Mouse (Mus musculus) thymus, postnatal 4 days (tissue): Measurements from ENCODE around the gene Akt1s1.
"Not testable (repeated sequence)": the region's sequence is repeated elsewhere in the genome, so short reads cannot be mapped to it uniquely, and the experiment has no call there.

Experiments
- DNase-seq: peaks from one replicate; pipeline ENCODE4 v3.0.0; 2021

The Akt1s1 gene

GRCm38 (mm10) chr7:44871181-44871580, 22.4 kb downstream of the Akt1s1 start:
- no peak for DNase-seq

GRCm38 (mm10) chr7:44871774-44872173, 23.0 kb downstream of the Akt1s1 start:
- DNase-seq, result not testable (repeated sequence)

GRCm38 (mm10) chr7:44877833-44878232, 29.0 kb downstream of the Akt1s1 start:
- DNase-seq, result no peak

GRCm38 (mm10) chr7:44883036-44883435, 34.2 kb downstream of the Akt1s1 start:
- DNase-seq, result no peak

- DNase-seq, result no peak
Observed at GRCm38 (mm10) chr7:44884637-44885036, 35.8 kb downstream of the Akt1s1 start.

- DNase-seq, result no peak
Observed at GRCm38 (mm10) chr7:44886964-44887363, 38.2 kb downstream of the Akt1s1 start.

GRCm38 (mm10) chr7:44888256-44889105, 39.7 kb downstream of the Akt1s1 start:
- no peak for DNase-seq

GRCm38 (mm10) chr7:44890180-44890579, 41.4 kb downstream of the Akt1s1 start:
- no peak for DNase-seq

GRCm38 (mm10) chr7:44890737-44891136, 41.9 kb downstream of the Akt1s1 start:
- no peak for DNase-seq

GRCm38 (mm10) chr7:44891611-44892010, 42.8 kb downstream of the Akt1s1 start:
- DNase-seq, result no peak

- DNase-seq, result peak; percentile 91
Observed at GRCm38 (mm10) chr7:44892276-44892921, 43.6 kb downstream of the Akt1s1 start, which contains the start of gene Med25. Med25 (minus strand) TSS chr7:44892712.

- DNase-seq, result no peak
Observed at GRCm38 (mm10) chr7:44893197-44893596, 44.4 kb downstream of the Akt1s1 start.

GRCm38 (mm10) chr7:44894175-44894574, 45.4 kb downstream of the Akt1s1 start:
- DNase-seq, result no peak

- no peak for DNase-seq
Observed at GRCm38 (mm10) chr7:44895206-44895592, 46.4 kb downstream of the Akt1s1 start.

- DNase-seq, result peak; percentile 86
Observed at GRCm38 (mm10) chr7:44895593-44896434, 47.0 kb downstream of the Akt1s1 start, which contains the start of gene Fuz. Fuz (plus strand) TSS chr7:44896079.

- DNase-seq, result no peak
Observed at GRCm38 (mm10) chr7:44896499-44896898, 47.7 kb downstream of the Akt1s1 start.

GRCm38 (mm10) chr7:44898607-44899006, 49.8 kb downstream of the Akt1s1 start:
- DNase-seq, result peak; percentile 61

- DNase-seq, result no peak
Observed at GRCm38 (mm10) chr7:44900632-44901031, 51.8 kb downstream of the Akt1s1 start.

- peak; percentile 79 for DNase-seq
Observed at GRCm38 (mm10) chr7:44901230-44901722, 52.5 kb downstream of the Akt1s1 start.
